Mouse (Mus musculus): ENCODE measurements around the gene Tctex1d1. TPM values are rescaled to one million over a fixed set of nuclear protein-coding genes. Genes with fewer than 3 reads are reported as not detected.

The Tctex1d1 gene
- 0.69 and 1.0 TPM in 2 replicates for polyA plus RNA-seq (2015; fragmentation: Nextera tagmentation; extraction: Ambion mirVana)

DNA sequence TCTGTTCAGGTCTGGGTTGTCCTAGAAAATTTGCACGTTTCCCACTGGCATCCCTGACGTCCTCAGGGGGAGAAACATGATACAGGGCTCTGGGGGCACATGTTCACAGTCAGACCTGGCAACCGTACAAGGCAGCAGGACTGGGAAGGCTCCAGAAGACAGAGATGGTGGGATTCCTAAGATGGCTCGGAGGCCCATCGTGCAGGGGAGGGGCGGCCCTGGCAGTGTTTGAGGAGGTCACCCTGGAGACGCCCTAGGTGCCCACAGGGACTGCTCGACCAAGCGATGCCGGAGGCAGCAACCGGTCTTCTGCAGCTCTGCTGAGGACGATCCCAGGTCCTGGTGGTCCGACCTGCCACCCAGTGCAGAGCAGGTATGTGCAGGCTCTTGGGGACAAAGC, at the start of gene Tctex1d1:
TSS of gene Tctex1d1 (plus strand) at position 167 of the 400 bp plus-strand sequence.
- Histone ChIP-seq H3K36me3 (ENCODE audit: insufficient read depth, low read length) (no peaks in the 10 kb centered on the region), H3K4me3 (replicated peaks; ENCODE audit: low read depth, low read length) (peak within 1 kb of the TSS; percentile 21), H3K4me2 (ENCODE audit: low read length) (peak within 1 kb of the TSS; percentile 58), H3K9ac (ENCODE audit: low read depth, low read length) (no peak within 1 kb of the TSS), H3K27me3 (ENCODE audit: insufficient read depth, low read length) (no peaks in the 10 kb centered on the region), H3K9me3 (replicated peaks; ENCODE audit: low read length) (no peaks in the 10 kb centered on the region), H3K27ac (no peak within 1 kb of the TSS), H3K4me1 (replicated peaks; ENCODE audit: insufficient read depth, low read length) (0 out of 2 replicates have a peak, but pooled peaks cover 7% of the 10 kb centered on the region)
- 2% methylated on average over 13 of the region's 13 CpGs for WGBS
- ATAC-seq (replicated peaks; ENCODE audit: low FRiP score, low read depth) = peak; percentile 54
- TF ChIP-seq CTCF (IDR thresholded peaks at IDR 0.05; ENCODE audit: low read depth) = no peak
- peak; percentile 34 for DNase-seq (ENCODE audit: low spot score)

DNA sequence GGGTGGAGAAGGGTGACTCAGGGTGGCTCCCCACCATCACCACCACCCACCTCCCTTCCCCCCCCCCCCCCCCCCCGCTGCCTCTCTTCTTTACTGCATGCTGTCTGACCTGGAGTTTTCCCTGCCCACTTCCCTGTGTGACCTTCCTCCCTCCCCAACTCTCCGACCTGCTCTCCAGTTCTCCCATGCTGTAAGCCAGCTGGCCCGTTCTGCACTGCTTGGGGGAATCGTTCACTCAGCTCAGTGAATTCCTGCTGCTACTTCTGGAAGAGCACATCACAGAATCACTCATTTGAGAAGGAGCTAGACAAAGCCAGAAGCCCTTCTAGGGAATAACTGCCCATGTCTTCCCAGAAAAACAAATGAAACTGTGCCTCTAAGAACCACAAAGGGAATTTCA, 48.9 kb upstream of the Tctex1d1 start:
- 19% methylated on average over 3 of the region's 4 CpGs for WGBS
- Histone ChIP-seq H3K36me3 (ENCODE audit: insufficient read depth, low read length) (no peaks in the 10 kb centered on the region), H3K9me3 (replicated peaks; ENCODE audit: low read length) (no peaks in the 10 kb centered on the region), H3K27ac (no peak overlapping the region), H3K4me2 (ENCODE audit: low read length) (no peak overlapping the region), H3K4me1 (replicated peaks; ENCODE audit: insufficient read depth, low read length) (no peaks in the 10 kb centered on the region), H3K4me3 (replicated peaks; ENCODE audit: low read depth, low read length) (no peak overlapping the region), H3K9ac (ENCODE audit: low read depth, low read length) (no peak overlapping the region), H3K27me3 (ENCODE audit: insufficient read depth, low read length) (no peaks in the 10 kb centered on the region)
- ATAC-seq (replicated peaks; ENCODE audit: low FRiP score, low read depth) (no peak), DNase-seq (ENCODE audit: low spot score) (peak; percentile 8)
- TF ChIP-seq CTCF (IDR thresholded peaks at IDR 0.05; ENCODE audit: low read depth) = no peak

DNA sequence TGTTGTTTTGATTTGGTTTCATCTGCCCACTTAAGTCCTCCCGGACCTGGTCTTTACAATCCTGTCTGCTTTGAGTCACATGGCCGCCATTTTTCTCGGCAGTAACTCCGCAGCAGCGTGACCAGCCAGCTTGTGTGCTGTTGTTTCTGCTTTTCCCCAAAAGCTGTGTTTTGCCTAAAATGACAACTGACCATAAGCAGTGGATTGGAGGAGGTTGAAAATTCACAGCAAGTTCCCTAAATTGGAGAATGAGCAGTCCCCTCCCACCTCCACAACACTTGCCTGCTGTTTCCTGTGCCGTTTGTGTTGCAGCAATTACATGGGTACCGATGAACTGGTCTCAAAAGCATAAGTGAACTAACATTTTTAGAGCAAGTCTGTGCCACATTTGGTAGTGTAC, 47.7 kb upstream of the Tctex1d1 start:
- no peaks in the 10 kb centered on the region for H3K36me3 ChIP-seq (ENCODE audit: insufficient read depth, low read length)
- no peak for ATAC-seq (replicated peaks; ENCODE audit: low FRiP score, low read depth)
- no peak overlapping the region for H3K27ac ChIP-seq
- no peak overlapping the region for H3K4me2 ChIP-seq (ENCODE audit: low read length)
- H3K9me3 ChIP-seq (replicated peaks; ENCODE audit: low read length) = no peaks in the 10 kb centered on the region
- no peak overlapping the region for H3K4me3 ChIP-seq (replicated peaks; ENCODE audit: low read depth, low read length)
- WGBS = 72% methylated on average over 7 of the region's 7 CpGs
- no peaks in the 10 kb centered on the region for H3K27me3 ChIP-seq (ENCODE audit: insufficient read depth, low read length)
- H3K4me1 ChIP-seq (replicated peaks; ENCODE audit: insufficient read depth, low read length) = no peaks in the 10 kb centered on the region
- TF ChIP-seq CTCF (IDR thresholded peaks at IDR 0.05; ENCODE audit: low read depth) = no peak
- DNase-seq (ENCODE audit: low spot score) = no peak
- H3K9ac ChIP-seq (ENCODE audit: low read depth, low read length) = no peak overlapping the region

DNA sequence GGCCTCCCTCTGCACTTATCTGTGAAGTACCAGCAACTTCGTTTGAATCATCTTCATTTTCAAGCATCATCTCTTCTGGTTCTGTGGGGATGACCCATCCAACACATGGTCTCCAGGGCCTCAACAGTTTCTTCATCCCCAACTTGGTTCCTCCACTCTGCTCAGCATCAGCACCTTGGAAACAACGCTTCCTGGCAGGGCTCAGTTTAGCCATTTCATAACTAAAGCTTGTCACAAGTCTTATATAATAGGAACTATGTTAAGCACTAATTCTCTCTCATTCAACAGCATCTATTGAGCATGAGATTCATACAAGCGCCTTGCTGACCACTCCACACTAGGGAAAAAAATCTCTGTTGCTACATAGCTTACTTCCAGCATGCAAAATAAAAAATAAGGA, 38.1 kb upstream of the Tctex1d1 start:
- no peak for ATAC-seq (replicated peaks; ENCODE audit: low FRiP score, low read depth)
- Histone ChIP-seq H3K9ac (ENCODE audit: low read depth, low read length) (no peak overlapping the region), H3K4me3 (replicated peaks; ENCODE audit: low read depth, low read length) (no peak overlapping the region), H3K4me1 (replicated peaks; ENCODE audit: insufficient read depth, low read length) (no peaks in the 10 kb centered on the region), H3K27me3 (ENCODE audit: insufficient read depth, low read length) (no peaks in the 10 kb centered on the region), H3K36me3 (ENCODE audit: insufficient read depth, low read length) (no peaks in the 10 kb centered on the region), H3K9me3 (replicated peaks; ENCODE audit: low read length) (no peaks in the 10 kb centered on the region), H3K4me2 (ENCODE audit: low read length) (no peak overlapping the region), H3K27ac (no peak overlapping the region)
- 73% methylated on average over 3 of the region's 3 CpGs for WGBS
- DNase-seq (ENCODE audit: low spot score) = no peak
- TF ChIP-seq CTCF (IDR thresholded peaks at IDR 0.05; ENCODE audit: low read depth) = no peak

DNA sequence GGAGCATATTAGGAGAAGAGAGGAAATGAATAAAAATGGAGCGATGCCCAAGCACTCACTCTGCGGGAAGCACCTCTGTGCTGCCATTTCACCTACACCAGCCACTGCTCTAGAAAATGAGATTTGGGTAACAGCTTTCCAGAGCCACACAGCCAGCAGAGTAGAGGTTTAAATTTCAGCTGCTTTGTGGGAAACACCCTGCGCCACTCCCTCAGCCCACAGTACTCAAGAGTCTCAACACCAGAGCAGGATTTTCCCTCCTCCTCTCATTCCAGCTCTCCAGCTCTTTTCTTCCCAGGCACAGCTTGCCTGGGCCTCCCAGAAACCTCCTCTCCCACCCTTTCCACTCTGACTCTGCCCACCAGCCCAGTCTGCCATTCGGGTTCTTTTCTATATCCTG, 37.7 kb upstream of the Tctex1d1 start:
- no peak for DNase-seq (ENCODE audit: low spot score)
- no peak for TF ChIP-seq CTCF (IDR thresholded peaks at IDR 0.05; ENCODE audit: low read depth)
- 77% methylated on average over 4 of the region's 4 CpGs for WGBS

DNA sequence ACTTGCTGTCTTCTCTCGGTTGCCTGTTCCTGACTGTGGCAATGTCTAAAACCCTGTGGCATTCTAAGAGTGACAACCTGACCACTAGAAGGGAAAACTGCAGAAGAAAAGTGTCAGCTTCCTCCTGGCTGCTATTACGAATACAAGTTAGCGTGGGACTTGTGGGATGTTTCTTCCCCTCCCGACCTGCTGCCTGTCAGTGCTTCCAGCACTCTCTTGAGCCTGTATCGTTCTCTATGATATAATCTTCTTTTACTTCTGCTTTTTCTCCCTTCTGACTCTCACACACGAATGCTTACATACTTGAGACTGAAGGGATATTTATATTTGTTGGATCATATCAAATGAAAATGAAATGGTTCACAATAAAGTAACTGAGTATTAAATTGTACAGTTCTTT, 34.1 kb upstream of the Tctex1d1 start:
- no peak overlapping the region for H3K27ac ChIP-seq
- no peaks in the 10 kb centered on the region for H3K4me1 ChIP-seq (replicated peaks; ENCODE audit: insufficient read depth, low read length)
- TF ChIP-seq CTCF (IDR thresholded peaks at IDR 0.05; ENCODE audit: low read depth) = no peak
- ATAC-seq (replicated peaks; ENCODE audit: low FRiP score, low read depth) (no peak), DNase-seq (ENCODE audit: low spot score) (no peak)
- H3K27me3 ChIP-seq (ENCODE audit: insufficient read depth, low read length) = no peaks in the 10 kb centered on the region
- H3K4me3 ChIP-seq (replicated peaks; ENCODE audit: low read depth, low read length) = no peak overlapping the region
- H3K36me3 ChIP-seq (ENCODE audit: insufficient read depth, low read length) = no peaks in the 10 kb centered on the region
- H3K9me3 ChIP-seq (replicated peaks; ENCODE audit: low read length) = no peaks in the 10 kb centered on the region
- H3K4me2 ChIP-seq (ENCODE audit: low read length) = no peak overlapping the region
- no peak overlapping the region for H3K9ac ChIP-seq (ENCODE audit: low read depth, low read length)
- WGBS = 55% methylated on average over 6 of the region's 6 CpGs

More for the DNA sequence above, 37.7 kb upstream of the Tctex1d1 start:
- no peaks in the 10 kb centered on the region for H3K27me3 ChIP-seq (ENCODE audit: insufficient read depth, low read length)
- H3K27ac ChIP-seq = no peak overlapping the region
- no peaks in the 10 kb centered on the region for H3K9me3 ChIP-seq (replicated peaks; ENCODE audit: low read length)
- H3K4me2 ChIP-seq (ENCODE audit: low read length) = no peak overlapping the region
- no peaks in the 10 kb centered on the region for H3K4me1 ChIP-seq (replicated peaks; ENCODE audit: insufficient read depth, low read length)
- no peak overlapping the region for H3K4me3 ChIP-seq (replicated peaks; ENCODE audit: low read depth, low read length)
- H3K36me3 ChIP-seq (ENCODE audit: insufficient read depth, low read length) = no peaks in the 10 kb centered on the region
- H3K9ac ChIP-seq (ENCODE audit: low read depth, low read length) = no peak overlapping the region
- ATAC-seq (replicated peaks; ENCODE audit: low FRiP score, low read depth) = no peak

DNA sequence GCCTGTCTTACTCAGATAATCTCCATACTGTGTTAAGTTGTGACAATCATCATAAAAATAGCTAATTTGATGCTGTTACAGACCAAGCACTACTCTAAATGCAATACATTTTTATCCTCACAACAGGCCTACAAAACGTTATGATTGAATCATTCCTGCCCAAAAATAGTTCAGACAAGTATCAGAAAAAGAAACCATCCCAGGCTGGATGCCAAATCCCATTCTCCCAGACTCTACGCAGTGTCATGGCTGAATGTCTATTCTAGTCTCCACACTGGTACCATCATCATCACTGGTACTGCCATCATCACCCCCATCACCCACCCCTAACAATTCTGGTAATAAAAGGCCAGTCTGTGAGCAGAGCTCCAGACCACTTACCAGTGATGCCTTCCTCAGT, 25.9 kb upstream of the Tctex1d1 start:
- Histone ChIP-seq H3K27me3 (ENCODE audit: insufficient read depth, low read length) (no peaks in the 10 kb centered on the region), H3K27ac (no peak overlapping the region), H3K9ac (ENCODE audit: low read depth, low read length) (no peak overlapping the region), H3K4me1 (replicated peaks; ENCODE audit: insufficient read depth, low read length) (no peaks in the 10 kb centered on the region), H3K4me2 (ENCODE audit: low read length) (no peak overlapping the region), H3K36me3 (ENCODE audit: insufficient read depth, low read length) (no peaks in the 10 kb centered on the region), H3K4me3 (replicated peaks; ENCODE audit: low read depth, low read length) (no peak overlapping the region), H3K9me3 (replicated peaks; ENCODE audit: low read length) (no peaks in the 10 kb centered on the region)
- no peak for TF ChIP-seq CTCF (IDR thresholded peaks at IDR 0.05; ENCODE audit: low read depth)
- WGBS = 71% methylated on average over 2 of the region's 2 CpGs
- DNase-seq (ENCODE audit: low spot score) = no peak
- ATAC-seq (replicated peaks; ENCODE audit: low FRiP score, low read depth) = no peak

Data from kidney, postnatal 0 days (tissue).